Mouse (Mus musculus) brain, embryonic 14.5 days (tissue): Measurements from ENCODE around the gene Txlnb. TPM values are rescaled to one million over a fixed set of nuclear protein-coding genes. Genes with fewer than 3 reads are reported as not detected.
A peak's percentile ranks its signal among the peaks of the same experiment; 100 is the strongest.

Experiments used
- DNase-seq: peaks from one replicate; pipeline ENCODE4 v3.0.0-alpha.2; 2011; ENCODE audit warnings: low read depth
- CTCF ChIP-seq: fragments of 200-500 bp; IDR thresholded peaks from 2 replicates; pipeline ENCODE4 v1.5.1; 2012; ENCODE audit warnings: inconsistent platforms, mild to moderate bottlenecking, moderate library complexity, borderline replicate concordance; ENCODE audit not compliant: insufficient read depth, insufficient read length; ENCODE audit errors: extremely low read depth
- POLR2A ChIP-seq: fragments of 200-500 bp; IDR thresholded peaks from 2 replicates; pipeline ENCODE4 v1.6.1; 2012; ENCODE audit warnings: mild to moderate bottlenecking, inconsistent platforms, borderline replicate concordance; ENCODE audit not compliant: poor library complexity, insufficient read depth, insufficient read length, severe bottlenecking; ENCODE audit errors: extremely low read depth
- polyA plus RNA-seq: library from polyadenylated mRNA; depleted of rRNA; stranded (reverse); fragments of >200 nt; gene quantifications from 2 replicates; pipeline ENCODE4 v1.2.3, GENCODE M21; 2012

The Txlnb gene
- polyA plus RNA-seq, 1 experiment = 1.4 TPM

GRCm38 (mm10) chr10:17831041-17831440 is 35.0 kb downstream of the Txlnb start:
- DNase-seq = peak; percentile 53

DNA sequence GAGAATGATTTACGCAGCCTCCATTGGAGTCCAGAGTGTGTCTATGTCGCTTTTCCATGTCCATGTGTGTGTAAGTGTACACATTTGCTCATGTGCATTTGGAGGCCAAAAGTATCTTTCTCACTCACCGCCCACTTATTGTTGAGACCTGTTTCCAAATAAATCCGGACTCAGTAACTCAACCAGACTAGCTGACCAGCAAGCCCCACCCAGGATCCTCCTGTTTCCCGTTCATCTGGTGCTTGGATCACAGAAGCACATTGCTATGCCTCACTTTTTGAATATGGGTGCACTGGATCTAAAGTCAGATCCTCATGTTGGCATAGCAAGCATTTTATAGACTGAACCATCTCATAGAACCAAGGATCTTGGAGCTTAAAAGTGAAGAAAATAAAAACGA is 39.0 kb downstream of the Txlnb start:
- no peak for DNase-seq
- TF ChIP-seq CTCF (no peak), POLR2A (no peak)

More at GRCm38 (mm10) chr10:17831041-17831440, 35.0 kb downstream of the Txlnb start:
- no peak for TF ChIP-seq POLR2A
- no peak for TF ChIP-seq CTCF

DNA sequence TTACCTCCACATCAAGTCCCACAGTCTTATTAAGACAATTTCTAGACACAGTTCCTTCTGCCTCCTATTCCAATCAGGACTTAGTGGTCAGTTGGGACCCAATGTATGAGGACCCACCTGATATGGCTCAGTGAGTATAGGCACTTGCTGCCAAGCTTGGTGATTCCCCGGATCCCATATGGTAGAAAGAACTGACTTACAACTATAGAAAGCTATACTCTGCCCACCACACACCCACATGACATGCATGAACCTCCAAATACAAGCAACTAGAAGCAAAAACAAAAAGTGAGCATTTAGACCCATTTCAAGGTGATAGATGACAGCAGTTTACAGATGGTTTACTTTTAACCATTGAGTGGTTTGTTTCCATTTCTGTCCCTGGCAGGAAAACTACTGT is 40.2 kb downstream of the Txlnb start:
- no peak for DNase-seq
- TF ChIP-seq CTCF (no peak), POLR2A (no peak)

DNA sequence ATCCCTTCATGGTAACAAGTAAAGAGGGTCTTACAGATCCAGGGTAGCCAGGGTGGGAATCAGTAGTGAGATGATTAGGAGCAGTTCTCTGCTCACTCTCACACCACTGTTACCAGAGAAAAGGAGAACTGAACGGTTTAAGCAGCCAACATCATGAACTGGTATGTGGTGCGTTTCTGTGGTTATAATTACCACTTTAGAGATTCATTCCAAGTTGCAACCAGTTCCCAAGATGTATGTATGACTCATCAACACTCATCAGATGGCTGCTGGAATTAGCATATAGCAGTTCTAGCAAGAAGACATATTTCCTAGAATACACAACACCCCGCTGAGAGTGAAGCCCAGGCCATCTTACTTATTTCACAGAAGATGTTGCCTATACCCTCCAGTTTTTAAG is 46.0 kb downstream of the Txlnb start:
- no peak for TF ChIP-seq CTCF
- TF ChIP-seq POLR2A = no peak
- DNase-seq = peak; percentile 20

DNA sequence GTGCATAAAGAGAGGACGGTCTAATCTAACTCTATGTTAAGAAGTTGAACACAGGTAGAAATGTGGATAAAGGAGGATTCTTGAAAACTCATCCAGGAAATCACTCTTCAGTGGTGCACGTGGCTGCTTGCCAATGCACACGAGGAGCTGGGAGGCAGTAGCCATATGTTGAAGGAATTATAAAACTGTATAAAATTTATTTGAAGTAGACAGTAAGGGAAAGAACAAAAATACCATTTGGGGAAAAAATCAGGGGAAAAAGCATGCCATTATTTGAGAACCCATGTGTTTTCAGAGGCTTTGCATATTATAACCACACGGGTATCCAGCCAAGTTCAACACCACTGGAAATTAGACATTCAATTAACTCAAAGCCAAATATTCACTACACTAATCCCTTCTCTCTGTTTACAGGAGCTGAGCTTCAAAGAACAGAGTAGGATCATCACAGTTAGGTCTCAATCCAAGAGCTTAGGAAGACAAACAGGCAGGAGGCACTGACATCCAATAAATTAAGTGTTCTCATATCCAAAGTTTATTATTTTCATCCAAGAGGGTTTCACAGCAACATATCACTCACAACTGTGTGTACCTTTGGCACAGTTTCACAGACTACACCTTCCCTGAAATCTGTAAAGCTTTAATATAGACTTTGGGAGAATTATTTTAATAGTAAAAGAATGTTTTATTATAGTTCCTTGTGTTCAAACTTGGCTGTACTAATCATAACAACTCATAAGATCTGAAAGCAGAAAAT is 48.9 kb downstream of the Txlnb start:
- peak; percentile 62 for DNase-seq

GRCm38 (mm10) chr10:17857647-17858261 is 61.7 kb downstream of the Txlnb start:
- no peak for TF ChIP-seq POLR2A
- TF ChIP-seq CTCF = no peak
- no peak for DNase-seq

More for the DNA sequence above, 48.9 kb downstream of the Txlnb start:
- no peak for TF ChIP-seq CTCF
- no peak for TF ChIP-seq POLR2A

DNA sequence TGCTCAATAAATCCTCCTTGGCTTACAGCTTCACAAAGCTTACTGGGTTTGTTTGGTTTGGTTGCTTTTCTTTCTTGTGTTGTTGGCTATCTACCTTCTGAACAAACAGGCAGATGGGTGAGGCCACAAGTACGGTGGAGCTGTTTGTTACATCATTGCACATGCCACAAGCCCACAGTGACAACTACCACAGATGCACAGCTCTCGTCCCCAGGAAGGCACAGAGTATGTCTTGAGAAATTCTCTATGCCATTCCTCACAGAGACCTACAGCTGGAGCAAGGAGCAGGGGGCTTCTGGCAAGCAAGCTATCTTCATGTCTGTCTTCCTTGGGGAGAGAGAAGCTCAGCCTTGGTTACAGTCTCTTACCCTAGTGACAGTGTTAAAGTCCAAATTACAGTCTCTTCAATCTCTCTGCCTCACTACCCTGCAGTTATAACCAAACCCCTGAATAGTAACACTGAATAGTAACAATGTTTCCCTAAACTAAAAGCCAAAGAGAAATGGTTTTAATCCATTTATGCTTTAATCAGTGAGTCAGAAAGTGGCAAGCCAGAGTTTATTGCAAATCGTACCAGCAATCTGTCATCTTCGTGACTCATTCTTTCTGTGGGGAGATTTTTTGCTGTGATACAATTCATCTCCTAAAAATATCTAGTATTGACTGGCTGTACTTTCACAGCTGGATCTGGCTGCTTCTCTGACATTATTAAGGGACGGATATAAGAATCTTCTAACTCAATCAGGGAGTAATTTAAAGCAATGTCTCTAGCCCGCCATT is 64.9 kb downstream of the Txlnb start:
- DNase-seq = no peak
- TF ChIP-seq CTCF = no peak
- no peak for TF ChIP-seq POLR2A

GRCm38 (mm10) chr10:17869822-17870662 is 74.0 kb downstream of the Txlnb start:
- peak; percentile 91 for DNase-seq
- peak; percentile 81 for TF ChIP-seq CTCF
- TF ChIP-seq POLR2A = no peak

DNA sequence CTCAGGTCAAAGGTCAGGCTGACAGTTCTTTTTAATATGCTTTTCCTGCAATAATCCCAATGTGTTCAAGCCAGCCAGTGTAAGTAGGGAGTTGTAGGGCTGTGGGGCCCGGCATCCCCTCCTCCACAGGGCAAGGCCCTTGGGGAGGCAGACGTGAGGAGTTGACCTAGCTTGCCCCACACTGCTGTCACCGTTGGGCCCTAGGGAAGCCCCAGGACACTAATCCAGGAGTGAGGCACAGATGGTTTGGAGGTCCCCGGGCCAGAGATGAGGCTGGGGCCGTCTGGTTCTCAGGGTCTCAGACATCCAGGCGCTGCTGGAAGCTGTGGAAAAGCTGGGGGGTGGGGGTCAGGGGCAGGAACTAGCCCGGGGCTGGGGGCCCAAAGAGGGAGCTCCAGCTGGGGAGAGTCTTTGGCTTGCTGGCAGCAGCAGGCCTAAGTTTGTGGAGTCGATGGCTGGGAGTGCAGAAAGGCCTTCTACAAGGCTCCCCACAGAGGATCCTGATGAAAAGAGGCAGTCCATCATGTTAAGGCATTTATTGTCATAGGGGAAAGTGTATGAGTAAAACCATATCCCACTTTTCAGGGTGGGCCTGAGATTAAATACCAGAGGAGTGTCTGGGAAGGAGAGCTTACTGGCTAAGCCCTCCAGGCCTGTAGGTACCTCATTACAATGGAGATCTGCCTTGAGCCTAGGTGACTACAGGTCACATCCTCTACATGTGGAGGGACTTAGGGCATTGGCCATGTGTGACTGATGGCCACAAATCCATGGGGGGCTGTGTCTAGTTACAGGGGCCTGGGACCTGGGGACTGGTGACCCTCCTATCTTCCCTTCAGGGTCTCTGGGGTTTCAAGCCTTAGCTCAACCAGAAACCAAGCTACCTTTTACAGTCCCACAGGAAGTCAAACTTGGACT is 82.2 kb downstream of the Txlnb start:
- TF ChIP-seq CTCF (no peak), POLR2A (no peak)
- no peak for DNase-seq

DNA sequence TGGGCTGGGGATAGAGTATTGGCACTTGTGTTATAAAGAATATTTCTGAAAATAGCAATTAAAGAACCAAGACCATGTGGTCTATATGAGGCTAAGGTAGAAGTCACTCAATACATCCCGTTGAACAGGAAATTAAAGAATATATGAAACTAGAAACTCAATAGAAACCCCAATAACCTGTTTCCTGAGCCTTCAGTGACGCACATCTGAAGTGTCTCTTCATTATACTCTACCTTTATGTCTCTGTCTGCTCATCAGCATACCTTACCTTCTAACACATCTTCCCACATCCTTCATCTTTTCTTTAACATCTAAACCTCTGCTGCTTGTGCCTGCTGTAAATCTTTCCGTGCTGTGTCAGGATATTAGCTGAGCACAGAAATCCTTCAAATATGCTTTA is 84.0 kb downstream of the Txlnb start:
- no peak for DNase-seq
- TF ChIP-seq CTCF (no peak), POLR2A (no peak)
